ENCODE assay signal across 23 mouse cellular contexts in genomic region chr1:164953574-164953973, GRCm38 (mm10). TPM values are rescaled to one million over a fixed set of nuclear protein-coding genes. Genes with fewer than 3 reads are reported as not detected.
A peak's percentile ranks its signal among the peaks of the same experiment; 100 is the strongest.
DNase-seq lines count a peak whose midpoint lies in the region; ATAC-seq lines count a peak whose summit lies in the region.
"Had no signal": no experiment of that assay in that cellular context is flagged by ENCODE, and none has a peak within 500 bp of the region (broad histone marks: within the 10 kb centered on the region; RNA-seq: fewer than 3 reads in every experiment).

No protein-coding gene starts in this region.

- peak; percentile 90 for ATAC-seq in common myeloid progenitor, adult 5-6 weeks (replicated peaks; ENCODE audit: low read depth, poor library complexity, severe bottlenecking)
- ATAC-seq in hematopoietic stem cell, adult 5-6 weeks (replicated peaks in 1 of 2; ENCODE audit: insufficient read depth in 1 of 2, low FRiP score in 2 of 2, low TSS enrichment in 1 of 2, low read depth in 1 of 2, poor library complexity in 2 of 2, severe bottlenecking in 2 of 2), result peak; percentile 87 to 89
- ATAC-seq in megakaryocyte progenitor cell, adult 5-6 weeks (replicated peaks; ENCODE audit: poor library complexity), result peak; percentile 78
- ATAC-seq: activated CD4-positive, CD25-positive, alpha-beta regulatory T cell, adult 4 months; forebrain, embryonic 14.5 days; forebrain, embryonic 16.5 days; Patski had no signal

- no peak for DNase-seq in lung, postnatal 25 days (ENCODE audit: low spot score)
- no peak for DNase-seq in ovary, postnatal 14 days (ENCODE audit: low spot score)
- DNase-seq in adrenal gland, postnatal 4 days (ENCODE audit: low spot score in 2 of 2), result no peak
- DNase-seq in right cerebral cortex, postnatal 25 days, result no peak
- DNase-seq: adrenal gland, adult 8-10 months; adrenal gland, postnatal 14 days; adrenal gland, postnatal 36 days; cerebellum, adult 11 months; cerebellum, adult 18-20 months; cerebellum, adult 8-10 months; cerebellum, adult 9-11 months; cerebellum, postnatal 14 days; cerebellum, postnatal 36 days; embryo, embryonic 11 days had no signal

RNA-seq across cellular contexts. Expression of gene Xcl1, which starts 18.2 kb away (rescaled TPM):
- total RNA-seq in common myeloid progenitor, adult 5-6 weeks (2017), result 2.5 TPM in 1 of 2 replicates, not detected in the other
- total RNA-seq in hematopoietic stem cell, adult 5-6 weeks (2017), result 9.3 and 10.4 TPM in 2 replicates
- total RNA-seq in megakaryocyte progenitor cell, adult 5-6 weeks (2015), result 0.52 and 0.66 TPM in 2 replicates
- 1.6 TPM in 1 of 2 replicates, not detected in the other for total RNA-seq in megakaryocyte progenitor cell, adult 5-6 weeks (2017)
- 1 to 10 TPM in 1 of 2 experiments, not detected in 1; 1.1 TPM for total RNA-seq in adrenal gland, postnatal 4 days (2021)
- total RNA-seq: adrenal gland, adult 18-20 months; adrenal gland, postnatal 14 days; G1E had no signal
